Mouse (Mus musculus) midbrain, postnatal 0 days (tissue): ENCODE results near the gene Tal1. TPM values are rescaled to one million over a fixed set of nuclear protein-coding genes. Genes with fewer than 3 reads are reported as not detected.

Source experiments
- ATAC-seq: fragments of 200-750 bp; cut with Nextera tagmentation; 2 replicates; pipeline ENCODE4 v1.8.0; 2017; ENCODE audit warnings: moderate number of reproducible peaks, mild to moderate bottlenecking, moderate TSS enrichment, moderate library complexity; ENCODE audit not compliant: low FRiP score
- DNase-seq: peaks from one replicate; pipeline ENCODE4 v3.0.0-alpha.2; 2015; ENCODE audit warnings: low spot score
- H3K27ac ChIP-seq: fragments of 300-500 bp; sonication (generic); 2 replicates; pipeline ENCODE4 v1.5.1; 2014; ENCODE audit warnings: low read depth, mild to moderate bottlenecking, low read length, mixed read lengths
- H3K27me3 ChIP-seq: fragments of 300-500 bp; sonication (generic); 2 replicates; pipeline ENCODE4 v1.6.1; 2014; ENCODE audit warnings: low read length, control low read depth, mixed read lengths; ENCODE audit not compliant: insufficient read depth
- H3K36me3 ChIP-seq: fragments of 300-500 bp; sonication (generic); 2 replicates; pipeline ENCODE4 v1.6.1; 2014; ENCODE audit warnings: low read length, control low read depth, mixed read lengths; ENCODE audit not compliant: insufficient read depth
- H3K4me1 ChIP-seq: fragments of 300-500 bp; sonication (generic); 2 replicates; pipeline ENCODE4 v1.6.1; 2014; ENCODE audit warnings: mild to moderate bottlenecking, control low read depth, antibody characterized with exemption, low read length, mixed read lengths; ENCODE audit not compliant: insufficient read depth
- H3K4me2 ChIP-seq: fragments of 300-500 bp; sonication (generic); 2 replicates; pipeline ENCODE4 v1.6.1; 2014; ENCODE audit warnings: low read depth, mild to moderate bottlenecking, low read length, mixed read lengths; ENCODE audit not compliant: poor library complexity, severe bottlenecking
- H3K4me3 ChIP-seq: fragments of 300-500 bp; sonication (generic); 2 replicates; pipeline ENCODE4 v1.5.1; 2014; ENCODE audit warnings: low read depth, mild to moderate bottlenecking, low read length, moderate library complexity
- H3K9ac ChIP-seq: fragments of 300-500 bp; sonication (generic); replicated peaks from 2 replicates; pipeline ENCODE4 v1.6.1; 2014; ENCODE audit warnings: mild to moderate bottlenecking, low read length, moderate library complexity, mixed read lengths; ENCODE audit not compliant: poor library complexity, severe bottlenecking
- H3K9me3 ChIP-seq: fragments of 300-500 bp; sonication (generic); 2 replicates; pipeline ENCODE4 v1.6.1; 2016; ENCODE audit warnings: low read length, control low read depth
- CTCF ChIP-seq: IDR thresholded peaks from 2 replicates; pipeline ENCODE4 v1.5.1; 2016; ENCODE audit warnings: antibody characterized with exemption, mild to moderate bottlenecking
- WGBS: fragments of 180-500 bp; shearing (Covaris S2); extraction: QIAGEN DNeasy Blood & Tissue Kit; methylation state at CpG from one replicate; pipeline ENCODE4 v1.1.7; 2014; 5-methylcytosine and 5-hydroxymethylcytosine counted together
- polyA plus RNA-seq: library from polyadenylated mRNA; unstranded; fragments of >200 nt; fragmentation: Nextera tagmentation; extraction: Ambion mirVana; gene quantifications from 2 replicates; pipeline ENCODE4 v1.2.1, GENCODE M21; 2015
- total RNA-seq: library from RNA; depleted of rRNA; stranded (reverse); fragments of >200 nt; gene quantifications from 2 replicates; pipeline ENCODE4 v1.2.3, GENCODE M21; 2014

Tal1 gene
- total and polyA plus RNA-seq, 2 experiments from 2014 or later = 6.6 to 64.8 TPM

DNA sequence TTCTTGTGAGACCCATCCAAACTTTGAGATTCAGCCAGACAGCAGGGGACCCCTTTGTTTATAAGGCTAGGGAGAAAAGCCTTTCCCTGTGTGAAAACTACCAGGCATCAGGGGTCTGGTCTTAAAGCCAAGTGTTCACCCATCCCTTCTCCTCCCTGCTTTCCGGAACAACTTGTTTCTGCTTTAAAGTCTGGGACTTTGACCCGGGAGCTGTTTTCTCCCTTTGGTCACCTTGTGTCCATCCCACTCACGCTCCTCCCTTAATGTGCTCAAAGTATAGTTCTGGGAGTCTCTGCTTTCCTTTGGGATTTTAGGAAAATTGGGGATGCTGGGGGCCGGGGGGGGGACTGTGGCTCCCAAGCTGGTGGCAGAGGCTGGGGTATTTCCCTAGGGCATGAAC lies 30.0 kb downstream of the Tal1 start:
- DNase-seq (no peak), ATAC-seq (no peak)
- Histone ChIP-seq H3K36me3 (no peaks in the 10 kb centered on the region), H3K4me3 (no peak overlapping the region), H3K4me2 (no peak overlapping the region), H3K27me3 (no peaks in the 10 kb centered on the region; the same call in 1 of the 2 replicates), H3K27ac (no peak overlapping the region), H3K9ac (no peak overlapping the region), H3K9me3 (no peaks in the 10 kb centered on the region), H3K4me1 (no peaks in the 10 kb centered on the region)
- 68% methylated on average over 4 of the region's 4 CpGs for WGBS
- TF ChIP-seq CTCF = no peak

- H3K4me1 ChIP-seq = no peaks in the 10 kb centered on the region
- 69% methylated on average over 3 of the region's 3 CpGs for WGBS
- H3K27ac ChIP-seq = no peak overlapping the region
- no peak for TF ChIP-seq CTCF
- ATAC-seq (no peak), DNase-seq (no peak)
- no peak overlapping the region for H3K4me2 ChIP-seq
- H3K27me3 ChIP-seq = no peaks in the 10 kb centered on the region; the same call in 1 of the 2 replicates
- H3K4me3 ChIP-seq = no peak overlapping the region
- no peaks in the 10 kb centered on the region for H3K36me3 ChIP-seq
- H3K9ac ChIP-seq = no peak overlapping the region
- H3K9me3 ChIP-seq = no peaks in the 10 kb centered on the region
Observed at GRCm38 (mm10) chr4:115086763-115087415, 30.7 kb downstream of the Tal1 start.

- no peaks in the 10 kb centered on the region for H3K9me3 ChIP-seq
- no peak for DNase-seq
- no peaks in the 10 kb centered on the region for H3K4me1 ChIP-seq
- ATAC-seq = no peak
- H3K4me2 ChIP-seq = 0 out of 2 replicates have a peak within 1 kb of the TSS, but pooled peaks have one; percentile 7
- H3K27me3 ChIP-seq = no peaks in the 10 kb centered on the region; the same call in 1 of the 2 replicates
- H3K4me3 ChIP-seq = no peak within 1 kb of the TSS
- no peaks in the 10 kb centered on the region for H3K36me3 ChIP-seq
- 31% methylated on average over 11 of the region's 11 CpGs for WGBS
- H3K9ac ChIP-seq = no peak within 1 kb of the TSS
- no peak for TF ChIP-seq CTCF
- H3K27ac ChIP-seq = no peak within 1 kb of the TSS
Observed at GRCm38 (mm10) chr4:115088611-115089338, 32.5 kb downstream of the Tal1 start, which contains the start of gene Pdzk1ip1. TSS of gene Pdzk1ip1 (plus strand) at chr4:115088708.

- no peak overlapping the region for H3K4me2 ChIP-seq
- TF ChIP-seq CTCF = no peak
- H3K27me3 ChIP-seq = peaks cover 4% of the 10 kb centered on the region
- H3K4me3 ChIP-seq = no peak overlapping the region
- ATAC-seq (no peak), DNase-seq (no peak)
- H3K4me1 ChIP-seq = peaks cover 2% of the 10 kb centered on the region; the same call in 1 of the 2 replicates
- 79% methylated on average over 2 of the region's 2 CpGs for WGBS
- H3K27ac ChIP-seq = no peak overlapping the region
- no peaks in the 10 kb centered on the region for H3K9me3 ChIP-seq
- H3K9ac ChIP-seq = no peak overlapping the region
- H3K36me3 ChIP-seq = no peaks in the 10 kb centered on the region
Observed at GRCm38 (mm10) chr4:115090592-115090991, 34.4 kb downstream of the Tal1 start.

DNA sequence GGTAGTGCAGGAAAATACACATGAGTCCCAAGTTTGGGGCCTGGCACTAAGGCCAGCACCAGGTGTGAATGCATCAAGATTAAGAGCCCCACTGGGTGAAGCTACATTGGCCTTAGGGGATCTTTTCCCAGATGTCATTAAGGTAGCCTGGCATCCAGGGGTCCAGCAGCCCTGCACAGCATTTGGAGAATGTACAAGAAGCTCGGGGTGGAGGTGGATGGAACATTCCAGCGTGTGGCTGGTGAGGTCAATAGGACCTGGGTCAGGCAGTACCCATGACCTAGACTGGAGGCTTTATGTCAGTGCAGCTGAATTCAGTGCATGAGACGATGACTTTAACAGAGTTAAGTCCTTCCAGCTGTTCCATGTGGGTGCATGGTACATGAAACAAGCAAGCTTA lies 35.6 kb downstream of the Tal1 start:
- no peak overlapping the region for H3K4me2 ChIP-seq
- H3K36me3 ChIP-seq = no peaks in the 10 kb centered on the region
- no peak overlapping the region for H3K9ac ChIP-seq
- peaks cover 13% of the 10 kb centered on the region; the same call in 1 of the 2 replicates for H3K4me1 ChIP-seq
- TF ChIP-seq CTCF = no peak
- no peak for DNase-seq
- no peak overlapping the region for H3K27ac ChIP-seq
- no peaks in the 10 kb centered on the region for H3K9me3 ChIP-seq
- ATAC-seq = no peak
- H3K27me3 ChIP-seq = peaks cover 8% of the 10 kb centered on the region
- WGBS = 83% methylated on average over 3 of the region's 3 CpGs
- H3K4me3 ChIP-seq = no peak overlapping the region

DNA sequence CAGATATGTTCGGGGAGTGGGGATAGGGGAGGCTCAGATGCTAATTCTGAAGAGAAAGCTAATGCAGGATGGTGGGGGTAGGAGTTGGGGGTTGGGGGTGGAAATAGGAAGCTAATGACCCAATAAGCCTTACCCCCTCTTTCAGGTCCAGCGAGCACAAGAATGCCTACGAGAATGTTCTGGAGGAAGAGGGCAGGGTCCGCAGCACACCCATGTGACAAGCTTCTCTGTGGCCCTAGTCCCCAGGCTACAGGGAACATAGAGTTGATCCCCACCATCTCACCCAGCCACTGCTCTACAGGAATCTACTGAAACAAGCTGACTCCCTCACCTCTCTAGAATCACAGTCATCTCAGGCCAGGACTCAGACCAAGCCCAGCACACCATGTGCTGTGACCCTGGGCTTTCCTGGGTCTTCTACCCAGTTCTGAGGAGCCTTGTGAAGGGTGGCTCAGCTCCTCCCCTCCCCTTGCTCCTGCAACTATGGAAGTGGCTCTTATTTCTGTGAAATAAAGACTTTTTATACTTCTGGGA lies 37.2 kb downstream of the Tal1 start:
- peaks cover 17% of the 10 kb centered on the region; the same call in 1 of the 2 replicates for H3K4me1 ChIP-seq
- H3K27ac ChIP-seq = no peak overlapping the region
- no peaks in the 10 kb centered on the region for H3K9me3 ChIP-seq
- H3K27me3 ChIP-seq = peaks cover 9% of the 10 kb centered on the region
- ATAC-seq (no peak), DNase-seq (no peak)
- WGBS = 81% methylated on average over 4 of the region's 4 CpGs
- TF ChIP-seq CTCF = no peak
- no peak overlapping the region for H3K4me2 ChIP-seq
- H3K4me3 ChIP-seq = no peak overlapping the region
- H3K36me3 ChIP-seq = no peaks in the 10 kb centered on the region
- H3K9ac ChIP-seq = no peak overlapping the region
